Mouse (Mus musculus) naive thymus-derived CD4-positive, alpha-beta T cell, adult 2 months (primary cell): ENCODE measurements around the gene Abca13.
"Not testable (repeated sequence)": the region's sequence is repeated elsewhere in the genome, so short reads cannot be mapped to it uniquely, and the experiment has no call there.

Source experiments
- DNase-seq: peaks from one replicate; pipeline ENCODE4 v3.0.0-alpha.2; 2011; ENCODE audit warnings: low read depth

Abca13 gene

DNA sequence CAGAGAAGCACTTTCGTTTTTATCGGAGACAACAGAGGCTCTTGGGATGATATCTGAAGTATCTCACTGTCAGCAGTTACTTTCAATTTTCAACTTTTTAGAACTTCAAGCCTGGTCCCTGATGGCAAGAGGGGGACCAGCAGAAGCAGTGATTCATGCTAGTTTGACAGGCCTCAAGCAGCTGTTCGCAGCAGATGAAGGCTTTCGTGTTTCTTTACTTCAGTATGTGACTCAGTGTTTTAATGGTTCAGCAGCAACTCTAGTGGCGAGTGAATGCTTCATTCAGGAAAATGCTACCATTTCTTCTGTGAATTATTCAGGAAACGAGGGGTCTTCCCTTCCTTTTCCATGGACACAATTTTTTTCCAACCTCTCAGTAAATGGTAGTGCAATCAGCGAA, 99.4 kb downstream of the Abca13 start:
- DNase-seq = no peak

DNA sequence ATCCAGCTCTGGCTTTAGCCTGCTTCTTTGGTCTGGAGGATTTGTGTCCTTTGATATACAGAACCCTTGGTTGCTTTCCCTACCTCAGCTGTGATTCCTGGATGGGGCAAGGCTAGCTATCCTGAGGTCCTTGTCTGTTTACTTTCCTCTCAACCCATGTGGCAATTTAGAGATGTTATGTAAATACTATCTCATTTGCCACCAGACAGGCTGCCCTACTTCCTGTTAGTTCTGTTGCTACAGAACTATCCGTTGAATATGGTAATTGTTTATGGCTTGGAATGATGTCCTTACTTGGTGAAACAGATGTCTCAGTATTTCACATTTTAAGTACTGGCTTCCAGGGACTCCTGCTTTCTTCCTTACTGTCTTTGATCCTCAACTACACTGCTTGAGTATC, 107.9 kb downstream of the Abca13 start:
- DNase-seq = no peak

DNA sequence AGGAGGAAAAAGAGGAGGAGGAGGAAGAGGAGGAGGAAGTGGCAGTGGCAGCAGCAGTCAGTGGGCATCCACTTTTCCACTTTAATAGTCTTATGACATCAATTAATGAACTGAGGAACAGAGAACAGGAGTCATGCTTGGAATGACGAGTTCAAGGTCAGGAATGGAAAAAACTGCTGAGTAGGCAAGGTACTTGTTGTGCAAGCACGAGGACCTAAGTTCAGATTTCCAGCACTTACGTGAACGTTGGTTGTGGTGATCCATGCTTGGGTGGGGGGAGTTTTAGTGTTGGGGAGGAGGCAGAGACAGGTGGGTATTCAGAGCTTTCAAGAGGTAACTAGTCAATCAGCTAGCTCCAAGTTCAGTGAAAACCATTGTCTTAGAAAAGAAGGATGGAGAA, 113.7 kb downstream of the Abca13 start:
- no peak for DNase-seq

DNA sequence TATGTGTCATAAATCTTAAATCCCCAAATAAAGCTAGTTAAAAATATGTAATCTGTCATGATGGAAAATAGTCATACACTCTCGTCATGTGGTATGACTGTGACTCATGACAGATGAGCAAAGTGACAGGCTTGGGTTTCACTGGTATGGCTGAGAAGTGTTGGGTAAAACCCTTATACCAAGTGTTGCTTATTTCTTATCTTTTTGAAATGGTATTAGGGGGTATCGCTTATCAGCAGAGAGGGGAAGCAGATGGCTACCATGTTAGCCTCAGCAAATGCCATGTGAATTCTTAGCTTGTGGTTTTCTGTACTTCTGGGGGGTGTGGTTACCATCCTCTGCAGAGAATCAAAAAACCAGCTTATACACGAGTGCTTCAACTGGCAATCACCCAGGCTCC, 124.8 kb downstream of the Abca13 start:
- DNase-seq = no peak

DNA sequence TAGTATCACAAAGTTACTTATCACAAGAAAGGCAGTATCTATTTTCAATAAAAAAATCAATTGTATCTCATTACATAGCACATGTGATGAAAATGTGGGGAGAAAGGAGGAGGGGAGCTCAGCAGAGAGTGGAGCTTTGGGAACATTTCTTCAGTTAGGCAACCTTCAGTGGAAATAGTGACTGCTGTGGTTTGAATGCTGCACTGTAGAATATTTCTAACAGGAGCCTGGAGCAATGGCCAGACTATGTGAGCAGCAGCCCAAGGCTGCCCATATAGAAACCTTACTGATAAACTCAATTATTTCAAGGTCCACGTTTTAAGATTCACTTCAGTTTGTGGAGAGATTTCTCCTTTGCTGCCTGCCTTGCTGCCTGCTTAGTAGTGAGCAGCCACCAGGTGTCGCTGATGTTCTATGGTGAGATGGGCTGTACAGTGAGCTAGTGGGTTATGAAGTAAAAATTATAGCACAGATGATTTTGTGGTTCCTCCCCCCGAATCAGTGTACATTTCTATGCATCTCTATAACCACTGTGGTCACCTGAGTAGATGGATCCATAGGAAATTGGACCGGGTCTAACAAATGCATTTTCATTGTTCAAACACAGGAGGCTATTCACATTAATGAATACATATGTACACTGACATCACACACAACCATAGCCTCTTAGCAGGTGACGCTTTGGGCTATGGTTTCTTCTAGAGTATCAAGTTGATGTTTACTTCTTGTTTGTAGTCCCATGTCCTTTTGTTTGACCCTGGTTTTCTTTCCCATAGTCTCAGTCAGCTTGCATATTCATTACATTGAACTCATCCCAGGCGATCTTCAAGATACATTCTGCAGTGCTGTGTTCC, 125.6 kb downstream of the Abca13 start:
- peak; percentile 36 for DNase-seq

DNA sequence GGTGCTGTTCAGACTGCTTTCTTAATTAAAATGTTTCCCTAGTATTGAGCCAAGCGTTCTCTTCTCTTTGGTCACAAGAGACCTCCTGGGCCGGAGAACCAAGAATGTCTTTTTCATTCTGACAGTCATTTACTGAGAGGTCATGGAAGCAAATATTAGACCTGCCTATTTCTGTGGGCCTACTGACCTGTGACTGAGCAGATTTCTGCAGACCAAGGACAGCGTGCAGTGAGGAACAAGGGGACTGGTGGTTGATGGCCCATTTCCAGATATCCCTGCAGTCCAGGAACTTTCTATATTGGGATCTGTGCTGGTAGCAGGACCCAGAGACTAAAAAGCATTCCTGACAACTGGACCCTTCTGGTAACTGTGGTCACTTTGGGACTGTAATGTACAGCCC, 146.4 kb downstream of the Abca13 start:
- DNase-seq = no peak

DNA sequence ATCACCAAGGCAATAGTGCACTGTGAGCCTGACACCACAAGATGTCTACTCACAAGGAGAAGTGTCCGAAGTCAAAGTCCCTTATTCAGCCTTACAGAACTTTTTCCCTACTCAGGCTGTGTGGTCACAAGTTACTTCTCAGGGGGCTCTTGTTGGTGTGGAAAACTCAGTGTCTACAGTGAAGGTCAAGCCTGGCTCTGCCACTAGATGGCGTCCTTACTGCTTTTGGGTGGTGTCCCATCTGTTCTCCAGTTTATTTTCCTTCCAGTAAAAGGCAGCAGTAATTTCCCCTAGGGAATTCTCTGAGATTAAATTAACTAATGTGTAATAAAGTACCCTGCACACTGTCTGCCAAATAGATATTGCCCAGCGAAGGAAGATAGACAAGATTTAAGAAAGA, 156.0 kb downstream of the Abca13 start:
- DNase-seq = no peak

DNA sequence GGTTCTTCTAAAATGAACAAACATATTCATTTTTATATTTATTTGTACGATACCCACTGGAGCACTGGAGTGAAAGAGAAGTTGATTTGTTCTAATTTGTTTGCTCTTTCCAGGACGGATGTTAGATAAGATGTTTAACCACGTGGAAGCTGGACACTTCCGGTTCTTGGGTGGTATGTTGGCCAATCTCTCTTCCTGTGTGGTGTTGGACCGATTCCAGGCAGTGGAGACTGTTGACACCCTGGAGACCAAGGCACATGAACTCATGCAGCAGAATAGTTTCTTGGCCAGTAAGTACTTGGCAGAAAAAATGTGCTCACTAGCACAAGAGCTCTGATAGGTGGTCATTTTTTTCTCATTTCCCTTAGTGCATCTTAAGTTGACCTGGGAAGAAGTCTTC, 181.4 kb downstream of the Abca13 start:
- no peak for DNase-seq

DNA sequence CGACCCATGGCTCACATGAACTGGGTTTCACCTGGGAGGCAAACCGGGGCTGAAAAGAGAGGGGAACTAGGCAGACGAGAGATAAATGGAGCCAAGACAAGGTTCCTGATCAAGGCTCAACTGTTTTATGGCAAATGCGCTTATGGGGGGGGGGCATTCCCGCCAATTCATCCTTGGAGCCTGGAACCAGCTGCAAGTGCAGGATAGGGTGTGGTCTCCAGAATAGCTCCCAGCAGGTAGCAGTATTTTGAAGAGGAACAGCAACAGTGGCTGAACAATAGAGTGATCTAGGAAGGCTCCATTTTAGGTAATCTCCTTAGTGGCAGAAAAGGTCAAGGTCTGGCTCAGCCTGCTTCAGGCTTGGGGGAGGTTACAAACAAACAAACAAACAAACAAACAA, 182.7 kb downstream of the Abca13 start:
- not testable (repeated sequence) for DNase-seq

DNA sequence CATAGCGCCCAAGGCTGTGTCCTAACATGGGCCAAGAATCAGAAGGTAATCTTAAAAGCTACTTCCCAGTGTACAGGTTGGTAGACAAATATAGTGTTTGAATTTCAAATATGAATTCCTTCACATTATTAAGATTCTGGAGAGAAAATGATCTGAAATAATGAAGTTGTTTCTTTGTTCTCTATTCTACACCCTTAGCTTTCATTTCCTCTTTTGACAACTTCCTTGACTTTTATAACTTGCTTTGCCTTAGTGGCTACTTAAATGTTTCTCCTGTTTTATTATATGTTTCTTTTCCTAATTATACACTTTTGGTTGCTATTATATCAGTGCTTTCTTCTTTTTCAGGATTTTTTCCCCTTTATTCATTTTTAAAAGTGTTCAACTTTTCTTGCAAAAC, 196.8 kb downstream of the Abca13 start:
- DNase-seq = no peak

DNA sequence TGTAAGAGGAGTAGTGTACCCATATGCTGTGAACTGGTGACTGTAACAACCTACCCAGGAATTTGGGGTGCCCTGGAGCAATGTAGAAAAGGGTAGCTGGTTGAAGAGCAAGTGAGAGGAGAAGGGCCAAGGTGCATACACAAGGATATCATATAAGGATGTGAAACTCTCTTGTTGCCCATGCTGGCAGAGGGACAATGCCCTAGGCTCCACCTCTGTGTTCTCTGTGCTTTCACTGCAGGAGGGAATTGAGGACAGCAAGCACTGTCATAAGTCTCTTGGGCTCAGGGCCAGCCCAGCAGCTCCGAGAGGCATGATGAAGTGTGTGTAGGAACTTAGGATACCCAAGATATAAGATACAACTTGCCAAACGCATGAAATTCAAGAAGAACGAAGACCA, 225.2 kb downstream of the Abca13 start:
- no peak for DNase-seq

DNA sequence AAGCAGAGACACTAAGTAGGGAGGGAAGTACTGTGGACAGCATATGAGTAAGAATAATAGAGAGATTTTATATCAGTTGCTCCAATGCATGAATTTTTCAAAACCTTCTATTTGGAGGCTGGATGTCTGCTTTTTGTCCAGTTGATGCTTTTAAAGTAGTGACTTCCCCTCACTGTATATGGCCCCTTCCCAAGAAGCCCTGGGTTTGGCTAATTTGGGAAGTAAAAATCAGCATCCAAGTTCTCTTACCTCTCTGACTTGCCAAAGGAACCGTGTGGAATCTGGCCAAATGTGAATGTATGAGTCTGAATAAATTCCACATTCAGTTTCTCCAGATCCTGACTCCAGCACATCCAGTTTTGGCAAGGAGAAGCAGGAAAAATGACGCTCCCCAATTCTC, 228.5 kb downstream of the Abca13 start:
- DNase-seq = no peak

DNA sequence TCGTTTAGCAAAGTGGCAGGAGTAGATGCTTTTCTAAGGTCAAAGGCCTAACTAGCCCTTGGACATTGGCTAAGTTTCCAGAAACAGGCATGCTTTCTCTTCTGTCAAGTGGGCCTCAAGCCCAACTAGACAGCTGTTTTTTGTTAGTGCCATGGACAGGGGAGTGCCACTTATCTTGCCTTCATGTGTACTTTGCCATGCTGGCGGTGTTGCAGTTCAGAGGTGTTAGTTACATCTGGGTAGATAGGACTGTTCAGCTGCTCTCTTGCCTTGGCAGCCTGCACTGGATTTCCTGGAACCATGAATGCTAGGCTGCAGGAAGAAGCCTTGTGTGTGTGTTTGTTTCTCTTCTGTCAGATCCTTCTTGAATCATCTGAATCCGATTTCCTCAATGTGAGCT, 235.7 kb downstream of the Abca13 start:
- no peak for DNase-seq

DNA sequence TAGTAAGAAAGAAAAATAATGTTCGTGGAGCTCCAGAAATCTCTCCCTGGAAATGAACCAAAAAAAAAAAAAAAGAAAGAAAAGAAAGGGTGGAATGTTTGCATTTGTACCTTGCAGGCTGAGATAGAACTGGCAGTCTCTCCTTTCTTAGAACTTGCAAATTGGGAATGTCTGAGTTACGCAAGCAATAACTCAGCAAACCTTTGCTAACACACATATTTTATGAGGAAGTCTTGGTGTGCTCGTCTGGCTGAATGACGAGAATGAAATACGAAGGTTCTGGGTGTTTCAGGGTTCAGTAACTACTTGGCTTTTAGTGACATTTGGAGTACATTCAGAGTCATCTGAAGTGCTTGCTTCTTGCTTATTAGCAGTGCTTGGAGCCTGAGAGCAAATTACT, 241.1 kb downstream of the Abca13 start:
- no peak for DNase-seq

DNA sequence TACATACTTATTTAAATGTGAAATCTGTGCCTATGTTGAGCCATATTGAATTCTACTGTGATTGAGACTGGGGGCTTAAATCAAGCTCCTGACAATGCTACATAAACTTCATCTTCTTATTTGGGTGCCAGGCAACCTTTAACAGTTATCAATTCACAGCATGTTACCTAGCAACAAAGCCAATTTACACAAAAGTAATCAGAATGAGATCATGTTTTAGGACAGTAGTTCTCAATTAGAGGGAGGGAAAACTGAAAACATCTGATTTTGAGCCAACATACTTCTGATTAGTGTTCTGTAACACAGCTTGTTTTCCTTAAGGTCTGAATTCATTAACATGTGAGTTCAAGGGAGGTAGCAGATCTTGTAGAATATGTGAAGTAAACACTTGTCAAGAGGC, 244.9 kb downstream of the Abca13 start:
- no peak for DNase-seq

DNA sequence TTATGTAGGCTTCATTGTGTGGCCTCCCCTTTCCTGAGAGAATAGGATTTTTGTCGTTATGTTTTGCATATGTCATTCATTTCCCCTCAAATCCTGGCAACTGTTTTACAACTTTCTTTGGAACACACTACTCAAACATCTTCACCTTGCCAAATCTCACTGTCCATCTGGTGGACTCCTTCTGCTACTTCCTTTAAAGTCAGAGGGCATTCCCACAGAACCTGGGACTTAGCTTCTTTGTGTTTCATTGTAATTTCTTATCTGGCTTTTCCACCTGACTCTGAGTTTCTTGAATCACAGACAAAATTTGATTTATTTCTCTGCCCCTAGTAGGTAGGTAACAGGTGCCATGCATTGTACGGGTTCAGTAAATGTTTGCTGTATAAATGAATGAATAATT, 248.0 kb downstream of the Abca13 start:
- DNase-seq = no peak

DNA sequence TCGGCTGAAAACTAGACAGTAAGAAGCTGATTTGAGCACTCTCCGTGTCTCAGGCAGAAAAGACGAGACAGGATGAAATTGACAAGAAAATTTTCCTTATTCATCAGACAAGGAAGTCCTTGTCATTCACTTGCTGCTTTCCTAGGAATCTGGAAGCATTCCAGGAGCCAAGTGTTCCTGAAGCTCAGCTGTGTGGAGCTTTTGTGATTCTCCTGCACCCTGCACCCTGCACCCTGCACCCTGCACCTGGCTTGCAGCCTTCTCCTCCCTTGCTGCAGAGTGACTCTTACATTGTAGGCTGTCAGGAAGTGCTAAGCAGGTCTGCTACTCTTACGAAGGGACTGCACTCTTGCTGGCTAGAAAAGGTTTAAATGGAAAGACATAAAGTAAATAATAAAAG, 249.4 kb downstream of the Abca13 start:
- no peak for DNase-seq

DNA sequence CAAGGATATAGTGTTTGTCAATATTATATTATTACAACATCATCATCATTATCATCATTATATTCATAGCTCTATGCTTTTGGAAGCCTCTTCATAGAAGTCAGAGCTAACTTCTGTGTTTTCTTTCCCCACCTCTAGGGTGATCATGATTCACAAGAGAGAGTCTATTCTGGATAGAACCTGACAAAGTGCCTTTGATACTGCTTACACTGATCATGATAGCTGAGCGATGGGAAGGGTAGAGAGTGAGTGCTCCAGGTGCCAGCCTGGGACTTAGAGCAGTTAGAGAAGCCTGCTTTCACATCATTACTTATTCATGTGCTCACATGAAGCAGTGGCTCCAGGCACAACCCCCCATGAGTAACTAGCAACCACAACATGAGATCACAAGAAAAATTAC, 280.7 kb downstream of the Abca13 start:
- no peak for DNase-seq

DNA sequence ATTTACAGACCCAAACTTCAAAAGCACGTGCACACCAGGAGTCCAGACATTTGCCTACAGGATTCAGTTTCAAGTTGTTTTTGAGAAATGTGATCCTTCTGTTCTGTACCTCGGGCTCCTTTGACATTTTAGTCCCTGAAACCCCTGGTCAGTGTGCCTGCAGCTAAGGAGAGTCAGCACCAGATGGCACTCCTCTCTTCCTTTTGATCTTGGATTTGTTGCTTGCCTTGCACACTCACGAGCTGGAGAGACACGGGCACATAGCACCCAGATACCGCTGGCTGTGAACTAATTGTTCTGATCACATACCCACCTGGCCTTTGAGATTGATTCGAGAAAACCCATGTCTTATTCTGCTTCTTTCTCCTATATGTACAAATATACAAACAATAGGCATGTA, 289.8 kb downstream of the Abca13 start:
- no peak for DNase-seq

DNA sequence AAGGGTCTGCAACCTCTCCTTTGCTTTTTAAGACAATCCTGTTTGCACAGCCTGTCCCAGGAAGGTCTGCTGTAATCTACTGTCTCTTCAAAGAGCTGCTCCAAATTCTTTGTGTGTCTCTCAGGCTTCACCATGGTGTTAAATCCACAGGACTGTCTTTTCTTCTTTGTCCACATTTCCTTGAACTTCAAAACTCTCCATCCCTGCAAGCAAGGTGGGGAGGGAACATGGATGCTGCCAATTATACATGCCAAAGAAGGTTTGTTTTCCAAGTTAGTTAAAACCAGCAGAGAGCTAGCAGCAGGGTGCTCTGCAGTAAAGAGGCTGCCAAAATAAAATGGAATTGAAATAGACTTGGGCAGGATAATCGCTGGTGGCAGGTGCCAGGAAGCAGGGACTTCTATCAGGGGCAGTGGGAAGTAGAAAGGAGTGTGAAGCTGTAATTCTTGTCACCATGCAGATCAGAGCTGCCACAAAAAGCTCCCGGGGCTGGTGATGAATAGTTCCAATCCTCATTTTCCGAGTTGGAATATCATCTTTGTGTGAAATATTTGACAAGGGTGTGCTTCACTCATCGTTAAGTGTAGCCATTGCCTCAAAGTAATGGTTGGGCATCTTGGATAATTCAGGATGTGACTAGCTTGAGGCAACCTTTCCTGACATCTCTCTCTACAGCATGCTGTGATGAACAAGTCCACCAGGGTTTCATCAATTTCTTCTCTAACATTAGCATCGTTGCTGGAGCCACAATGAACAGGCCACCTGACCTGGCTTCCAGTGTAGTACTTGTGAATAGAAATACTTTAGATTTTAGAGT, 308.8 kb downstream of the Abca13 start:
- no peak for DNase-seq

DNA sequence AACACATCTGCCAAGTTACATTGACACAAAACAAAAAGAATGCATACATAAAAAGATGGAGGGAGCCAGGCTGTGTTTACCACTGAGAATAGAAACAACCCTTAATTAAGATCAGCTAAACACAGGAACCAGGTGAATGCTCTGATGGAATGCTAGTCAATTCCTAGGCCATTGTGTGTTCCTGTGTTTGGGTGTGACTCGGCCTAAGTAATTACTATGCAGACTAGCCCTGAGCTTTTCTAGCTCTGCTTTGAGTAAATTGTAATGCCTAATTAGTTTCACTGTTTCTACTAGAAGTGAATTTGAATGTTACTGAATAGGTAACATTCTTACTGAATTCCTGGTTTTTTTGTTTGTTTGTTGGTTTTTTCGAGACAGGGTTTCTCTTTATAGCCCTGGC, 323.2 kb downstream of the Abca13 start:
- not testable (repeated sequence) for DNase-seq

DNA sequence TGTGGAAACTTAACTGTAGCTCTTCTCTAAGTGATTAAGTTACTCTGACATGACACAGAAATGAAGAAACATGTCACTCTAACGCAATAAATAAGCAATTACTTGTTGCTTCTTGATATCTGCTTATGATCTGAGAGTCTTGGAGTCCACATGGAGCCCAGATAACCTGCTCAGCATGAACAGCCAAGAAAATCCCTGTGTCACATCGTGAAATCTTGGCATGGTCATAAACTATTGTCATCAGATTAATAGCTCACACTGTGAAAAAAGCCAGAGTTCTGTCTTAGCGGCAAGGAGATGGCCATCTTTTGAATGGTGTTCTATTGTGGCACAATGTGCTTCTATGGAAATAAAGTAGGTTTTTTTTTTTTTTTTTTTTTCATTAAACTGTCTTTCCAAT, 336.8 kb downstream of the Abca13 start:
- DNase-seq = no peak

DNA sequence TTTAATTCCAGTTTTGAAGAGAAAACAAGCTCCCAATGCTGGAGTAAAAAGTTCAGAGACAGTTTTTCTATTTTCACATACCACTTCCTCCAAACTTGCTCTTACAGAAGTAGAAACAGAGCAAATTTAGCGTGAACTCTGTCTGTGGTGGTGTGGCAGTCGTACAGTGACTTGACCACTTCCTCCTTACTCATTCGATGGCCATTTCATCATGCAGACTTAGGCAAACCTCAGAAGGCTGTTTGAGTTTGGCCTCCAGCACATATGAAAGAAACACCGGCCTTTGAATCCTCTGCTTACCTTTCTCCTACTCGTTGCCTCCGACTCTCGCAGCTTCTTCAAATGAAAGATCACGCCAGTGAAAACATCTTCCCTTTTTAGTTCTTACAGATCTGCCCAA, 340.0 kb downstream of the Abca13 start:
- no peak for DNase-seq

DNA sequence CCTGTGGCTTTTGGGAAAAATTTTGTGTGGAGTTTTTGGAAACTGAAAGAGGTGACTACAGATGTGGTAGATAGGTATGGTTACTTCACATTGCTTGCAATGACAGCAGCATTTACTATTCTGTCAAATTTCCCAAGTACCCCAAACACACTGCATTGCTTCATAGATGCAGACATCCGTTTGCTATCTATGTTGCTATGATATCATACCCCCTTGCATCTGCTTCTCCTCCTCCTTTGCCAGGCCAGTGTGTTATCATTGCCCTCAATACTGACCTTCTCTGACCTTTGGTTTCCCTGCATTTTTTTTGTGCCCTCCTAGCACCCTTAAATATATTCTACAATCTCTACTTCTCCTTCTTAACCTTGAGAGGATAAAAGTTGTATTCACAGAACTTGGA, 341.4 kb downstream of the Abca13 start:
- no peak for DNase-seq
